Mouse (Mus musculus) liver, embryonic 12.5 days (tissue): Measurements from ENCODE around the gene Igf2r. TPM values are rescaled to one million over a fixed set of nuclear protein-coding genes. Genes with fewer than 3 reads are reported as not detected.

Source experiments
- ATAC-seq: fragments of 200-750 bp; cut with Nextera tagmentation; 2 replicates; pipeline ENCODE4 v1.8.0; 2017; ENCODE audit warnings: moderate number of reproducible peaks, mild to moderate bottlenecking, moderate library complexity
- H3K27ac ChIP-seq: fragments of 300-500 bp; sonication (generic); 2 replicates; pipeline ENCODE4 v1.5.1; 2016; ENCODE audit warnings: mild to moderate bottlenecking
- H3K27me3 ChIP-seq: fragments of 300-500 bp; sonication (generic); replicated peaks from 2 replicates; pipeline ENCODE4 v1.6.1; 2016; ENCODE audit warnings: mild to moderate bottlenecking, moderate library complexity
- H3K36me3 ChIP-seq: fragments of 300-500 bp; sonication (generic); 2 replicates; pipeline ENCODE4 v1.6.1; 2016; ENCODE audit warnings: mild to moderate bottlenecking, moderate library complexity
- H3K4me1 ChIP-seq: fragments of 300-500 bp; sonication (generic); 2 replicates; pipeline ENCODE4 v1.6.1; 2016
- H3K4me2 ChIP-seq: fragments of 300-500 bp; sonication (generic); 2 replicates; pipeline ENCODE4 v1.6.1; 2016; ENCODE audit warnings: mild to moderate bottlenecking, moderate library complexity
- H3K4me3 ChIP-seq: fragments of 300-500 bp; sonication (generic); 2 replicates; pipeline ENCODE4 v1.5.1; 2016; ENCODE audit warnings: mild to moderate bottlenecking, moderate library complexity
- H3K9ac ChIP-seq: fragments of 300-500 bp; sonication (generic); 2 replicates; pipeline ENCODE4 v1.6.1; 2016; ENCODE audit warnings: mild to moderate bottlenecking, moderate library complexity
- H3K9me3 ChIP-seq: fragments of 300-500 bp; sonication (generic); replicated peaks from 2 replicates; pipeline ENCODE4 v1.6.1; 2016; ENCODE audit warnings: mild to moderate bottlenecking, moderate library complexity
- WGBS: fragments of 180-500 bp; shearing (Covaris S2); methylation state at CpG from one replicate; pipeline ENCODE4 v1.1.7; 2016; ENCODE audit not compliant: insufficient replicate concordance; 5-methylcytosine and 5-hydroxymethylcytosine counted together
- polyA plus RNA-seq: library from polyadenylated mRNA; unstranded; fragments of >200 nt; fragmentation: Nextera tagmentation; extraction: Ambion mirVana; gene quantifications from 2 replicates; pipeline ENCODE4 v1.2.1, GENCODE M21; 2016

Gene Igf2r
- polyA plus RNA-seq, 1 experiment from 2014 or later, result 24.7 TPM

GRCm38 (mm10) chr17:12741218-12741968 is 28.1 kb downstream of the Igf2r start:
- peak overlapping the region; percentile 59 for H3K27ac ChIP-seq
- H3K9ac ChIP-seq, result peak overlapping the region; percentile 68
- peak overlapping the region; percentile 74 for H3K4me2 ChIP-seq
- ATAC-seq, result peak; percentile 62
- WGBS, result 53% methylated on average over 43 of the region's 45 CpGs
- 0 out of 2 replicates have a peak, but pooled peaks cover 3% of the 10 kb centered on the region for H3K27me3 ChIP-seq
- peaks cover 78% of the 10 kb centered on the region for H3K36me3 ChIP-seq
- peaks cover 16% of the 10 kb centered on the region for H3K9me3 ChIP-seq
- H3K4me3 ChIP-seq, result peak overlapping the region; percentile 61
- peaks cover 56% of the 10 kb centered on the region for H3K4me1 ChIP-seq

- WGBS, result 10% methylated on average over 2 of the region's 2 CpGs
- peaks cover 45% of the 10 kb centered on the region for H3K4me1 ChIP-seq
- ATAC-seq, result peak; percentile 76
Measured at GRCm38 (mm10) chr17:12740317-12740716, 29.1 kb downstream of the Igf2r start.

GRCm38 (mm10) chr17:12739516-12739915 is 29.9 kb downstream of the Igf2r start:
- peak overlapping the region; percentile 64; the same call in 1 of the 2 replicates for H3K27ac ChIP-seq
- H3K27me3 ChIP-seq, result 0 out of 2 replicates have a peak, but pooled peaks cover 7% of the 10 kb centered on the region
- H3K36me3 ChIP-seq, result peaks cover 59% of the 10 kb centered on the region
- H3K4me1 ChIP-seq, result peaks cover 37% of the 10 kb centered on the region
- no peak overlapping the region for H3K4me3 ChIP-seq
- H3K9me3 ChIP-seq, result peaks cover 16% of the 10 kb centered on the region
- 64% methylated on average over 4 of the region's 4 CpGs for WGBS
- no peak overlapping the region for H3K4me2 ChIP-seq
- no peak for ATAC-seq
- H3K9ac ChIP-seq, result no peak overlapping the region

More at GRCm38 (mm10) chr17:12740317-12740716, 29.1 kb downstream of the Igf2r start:
- peaks cover 16% of the 10 kb centered on the region for H3K9me3 ChIP-seq
- H3K27me3 ChIP-seq, result 0 out of 2 replicates have a peak, but pooled peaks cover 5% of the 10 kb centered on the region
- H3K4me2 ChIP-seq, result no peak overlapping the region
- H3K9ac ChIP-seq, result no peak overlapping the region
- H3K36me3 ChIP-seq, result peaks cover 67% of the 10 kb centered on the region
- H3K4me3 ChIP-seq, result no peak overlapping the region
- H3K27ac ChIP-seq, result peak overlapping the region; percentile 59; the same call in 1 of the 2 replicates

GRCm38 (mm10) chr17:12737934-12738333 is 31.5 kb downstream of the Igf2r start:
- peaks cover 52% of the 10 kb centered on the region for H3K36me3 ChIP-seq
- no peak overlapping the region for H3K9ac ChIP-seq
- no peak overlapping the region for H3K4me2 ChIP-seq
- peaks cover 33% of the 10 kb centered on the region for H3K4me1 ChIP-seq
- ATAC-seq, result no peak
- no peak overlapping the region for H3K27ac ChIP-seq
- H3K27me3 ChIP-seq, result peaks cover 17% of the 10 kb centered on the region; the same call in 1 of the 2 replicates
- 69% methylated on average over 1 of the region's 1 CpGs for WGBS
- peaks cover 16% of the 10 kb centered on the region for H3K9me3 ChIP-seq
- H3K4me3 ChIP-seq, result no peak overlapping the region

- no peak overlapping the region for H3K27ac ChIP-seq
- peaks cover 48% of the 10 kb centered on the region for H3K36me3 ChIP-seq
- WGBS, result 46% methylated on average over 12 of the region's 12 CpGs
- no peak overlapping the region for H3K4me2 ChIP-seq
- H3K4me1 ChIP-seq, result peaks cover 9% of the 10 kb centered on the region
- H3K9ac ChIP-seq, result no peak overlapping the region
- no peak for ATAC-seq
- H3K27me3 ChIP-seq, result peaks cover 17% of the 10 kb centered on the region; the same call in 1 of the 2 replicates
- no peaks in the 10 kb centered on the region for H3K9me3 ChIP-seq
- no peak overlapping the region for H3K4me3 ChIP-seq
Measured at GRCm38 (mm10) chr17:12734205-12734857, 35.1 kb downstream of the Igf2r start.

- H3K4me1 ChIP-seq, result peaks cover 9% of the 10 kb centered on the region
- H3K36me3 ChIP-seq, result peaks cover 40% of the 10 kb centered on the region
- no peak overlapping the region for H3K4me2 ChIP-seq
Measured at GRCm38 (mm10) chr17:12733128-12733527, 36.3 kb downstream of the Igf2r start.

GRCm38 (mm10) chr17:12728536-12728935 is 40.9 kb downstream of the Igf2r start:
- ATAC-seq, result no peak
- Histone ChIP-seq H3K4me1 (peaks cover 36% of the 10 kb centered on the region), H3K9ac (no peak overlapping the region), H3K9me3 (no peaks in the 10 kb centered on the region), H3K27me3 (peaks cover under 1% of the 10 kb centered on the region; the same call in 1 of the 2 replicates), H3K27ac (no peak overlapping the region), H3K4me3 (no peak overlapping the region), H3K4me2 (no peak overlapping the region), H3K36me3 (peaks cover 45% of the 10 kb centered on the region)
- 63% methylated on average over 1 of the region's 1 CpGs for WGBS

More at GRCm38 (mm10) chr17:12733128-12733527, 36.3 kb downstream of the Igf2r start:
- ATAC-seq, result no peak
- Histone ChIP-seq H3K9me3 (no peaks in the 10 kb centered on the region), H3K27ac (no peak overlapping the region), H3K27me3 (peaks cover 17% of the 10 kb centered on the region; the same call in 1 of the 2 replicates), H3K9ac (no peak overlapping the region), H3K4me3 (no peak overlapping the region)
- 50% methylated on average over 6 of the region's 6 CpGs for WGBS

- Histone ChIP-seq H3K9me3 (no peaks in the 10 kb centered on the region), H3K4me2 (no peak overlapping the region), H3K4me3 (no peak overlapping the region), H3K27me3 (no peaks in the 10 kb centered on the region; the same call in 1 of the 2 replicates), H3K4me1 (peaks cover 33% of the 10 kb centered on the region), H3K27ac (no peak overlapping the region), H3K36me3 (peaks cover 40% of the 10 kb centered on the region), H3K9ac (no peak overlapping the region)
- ATAC-seq, result no peak
- 56% methylated on average over 3 of the region's 3 CpGs for WGBS
Measured at GRCm38 (mm10) chr17:12727748-12728147, 41.7 kb downstream of the Igf2r start.

- Histone ChIP-seq H3K27ac (no peak overlapping the region), H3K9ac (no peak overlapping the region), H3K36me3 (peaks cover 42% of the 10 kb centered on the region), H3K9me3 (no peaks in the 10 kb centered on the region), H3K4me2 (no peak overlapping the region), H3K4me1 (peaks cover 33% of the 10 kb centered on the region), H3K4me3 (no peak overlapping the region), H3K27me3 (peaks cover 4% of the 10 kb centered on the region; the same call in 1 of the 2 replicates)
- 41% methylated on average over 4 of the region's 4 CpGs for WGBS
- no peak for ATAC-seq
Measured at GRCm38 (mm10) chr17:12725871-12726270, 43.6 kb downstream of the Igf2r start.

GRCm38 (mm10) chr17:12724767-12725744 is 44.4 kb downstream of the Igf2r start:
- Histone ChIP-seq H3K4me2 (no peak overlapping the region), H3K4me1 (peaks cover 33% of the 10 kb centered on the region), H3K9ac (no peak overlapping the region), H3K4me3 (no peak overlapping the region), H3K9me3 (no peaks in the 10 kb centered on the region), H3K36me3 (peaks cover 40% of the 10 kb centered on the region), H3K27me3 (0 out of 2 replicates have a peak, but pooled peaks cover 4% of the 10 kb centered on the region), H3K27ac (peak overlapping the region; percentile 46)
- ATAC-seq, result no peak
- 70% methylated on average over 6 of the region's 6 CpGs for WGBS
